Mouse (Mus musculus): ENCODE results near the gene Rptor. TPM values are rescaled to one million over a fixed set of nuclear protein-coding genes. Genes with fewer than 3 reads are reported as not detected.
"Not testable (repeated sequence)": the region's sequence is repeated elsewhere in the genome, so short reads cannot be mapped to it uniquely, and the experiment has no call there.

Rptor gene
- polyA plus RNA-seq, 1 experiment from 2014 or later = 15.7 TPM

DNA sequence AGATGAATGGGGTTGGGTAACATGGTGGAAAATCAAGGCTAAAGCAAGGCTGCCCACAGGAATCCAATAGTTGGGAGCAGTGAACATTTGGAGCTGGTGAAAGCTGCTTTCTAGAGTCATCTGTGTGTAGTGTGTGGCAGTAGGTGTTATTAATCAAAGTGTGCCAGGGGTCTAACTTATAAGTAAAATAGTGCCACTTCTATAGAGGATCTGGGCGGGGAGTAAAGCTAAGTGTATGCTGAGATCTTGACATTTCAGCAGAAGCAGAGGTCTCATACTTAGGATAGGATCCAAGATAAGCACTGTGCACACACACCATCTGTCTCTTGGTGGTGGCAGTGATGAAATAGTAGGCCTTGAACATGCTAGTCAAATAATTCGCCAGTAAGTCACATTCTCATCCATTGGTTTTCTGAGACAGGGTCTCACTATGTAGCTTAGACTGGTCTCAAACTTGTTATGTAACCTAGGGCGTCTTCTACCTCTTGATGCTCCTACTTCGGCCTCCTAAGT is 33.7 kb downstream of the Rptor start:
- peaks cover 8% of the 10 kb centered on the region for H3K36me3 ChIP-seq (replicated peaks)
- H3K4me3 ChIP-seq = no peak overlapping the region
- no peaks in the 10 kb centered on the region for H3K9me3 ChIP-seq
- H3K4me1 ChIP-seq = peaks cover 17% of the 10 kb centered on the region
- H3K27me3 ChIP-seq (replicated peaks; ENCODE audit: low read depth, poor library complexity, severe bottlenecking) = no peaks in the 10 kb centered on the region
- no peak overlapping the region for H3K27ac ChIP-seq (replicated peaks)
- no peak for DNase-seq (ENCODE audit: low spot score)
- 89% methylated on average over 4 of the region's 4 CpGs for WGBS

DNA sequence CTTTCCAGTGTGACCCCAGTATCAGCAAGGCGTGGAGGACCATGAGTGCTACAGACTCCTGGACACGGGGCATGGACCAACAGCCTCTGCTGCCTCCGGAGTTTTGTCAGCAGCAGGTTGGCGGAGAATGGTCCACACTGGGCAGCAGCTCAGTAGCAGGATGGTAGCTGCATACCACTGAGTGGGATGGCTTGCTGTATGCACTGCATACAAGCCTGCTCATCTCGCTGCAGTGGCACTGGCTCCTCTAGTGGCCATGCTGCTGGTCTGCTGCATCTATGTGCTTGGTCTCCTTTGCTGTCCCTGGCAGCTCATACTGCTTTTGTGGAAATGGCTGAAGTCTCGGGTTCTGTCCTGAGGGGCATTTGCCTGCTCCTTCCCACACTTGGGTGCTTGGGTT is 34.8 kb downstream of the Rptor start:
- WGBS = 80% methylated on average over 6 of the region's 6 CpGs
- Histone ChIP-seq H3K9me3 (no peaks in the 10 kb centered on the region), H3K36me3 (replicated peaks) (peaks cover 8% of the 10 kb centered on the region), H3K27me3 (replicated peaks; ENCODE audit: low read depth, poor library complexity, severe bottlenecking) (no peaks in the 10 kb centered on the region), H3K4me1 (peaks cover 16% of the 10 kb centered on the region; the same call in 1 of the 2 replicates), H3K4me3 (no peak overlapping the region), H3K27ac (replicated peaks) (no peak overlapping the region)
- DNase-seq (ENCODE audit: low spot score) = no peak

DNA sequence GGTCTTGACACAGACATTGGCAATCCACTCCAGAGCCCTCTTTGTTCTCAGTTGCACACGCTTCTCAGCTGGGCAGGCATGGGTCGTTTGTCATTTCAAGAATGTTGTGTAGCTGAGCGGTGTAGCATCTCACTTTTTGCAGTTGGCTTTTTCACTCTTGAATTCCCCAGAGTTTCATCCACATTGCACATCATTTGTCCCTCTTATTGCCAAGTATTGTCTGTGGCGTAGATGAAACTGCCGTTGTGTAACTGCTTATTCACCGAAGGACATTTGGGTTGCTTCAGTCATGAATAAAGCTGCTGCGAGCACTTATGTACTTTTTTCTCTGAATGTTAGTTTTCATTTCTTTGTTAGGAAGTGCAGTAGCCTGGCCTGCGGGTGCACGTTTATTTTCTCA is 37.8 kb downstream of the Rptor start:
- Histone ChIP-seq H3K36me3 (replicated peaks) (peaks cover 8% of the 10 kb centered on the region), H3K4me1 (peaks cover 38% of the 10 kb centered on the region), H3K4me3 (no peak overlapping the region), H3K27ac (replicated peaks) (no peak overlapping the region), H3K9me3 (no peaks in the 10 kb centered on the region), H3K27me3 (replicated peaks; ENCODE audit: low read depth, poor library complexity, severe bottlenecking) (no peaks in the 10 kb centered on the region)
- DNase-seq (ENCODE audit: low spot score) = no peak
- WGBS = 84% methylated on average over 9 of the region's 9 CpGs

DNA sequence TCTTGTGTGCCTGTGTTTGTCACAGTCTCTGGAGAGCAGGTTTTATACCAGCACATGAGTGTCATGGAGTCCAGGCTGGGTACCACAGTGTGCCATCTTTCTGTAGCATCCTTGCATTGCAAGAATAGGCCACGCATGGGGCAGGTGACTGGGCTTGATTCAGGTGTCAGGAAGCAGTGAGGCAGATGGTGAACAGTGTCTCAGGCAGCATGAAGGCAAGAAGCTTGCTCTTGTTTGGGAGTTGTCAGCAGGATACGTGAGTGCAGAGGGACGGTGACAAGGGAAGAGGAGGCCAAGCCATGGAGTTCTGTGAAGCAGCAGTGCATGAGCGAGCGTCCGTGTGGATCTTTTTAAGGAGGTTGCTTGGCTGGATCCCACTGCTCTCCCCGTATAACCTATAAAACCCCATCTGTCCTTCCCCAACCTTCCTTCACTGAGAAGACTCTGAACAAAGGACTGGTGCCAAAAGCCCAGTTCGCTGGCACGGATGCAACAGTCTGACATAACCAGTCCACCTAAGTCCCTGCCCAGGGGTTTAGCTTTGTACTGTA is 39.2 kb downstream of the Rptor start:
- 91% methylated on average over 9 of the region's 9 CpGs for WGBS
- no peaks in the 10 kb centered on the region for H3K9me3 ChIP-seq
- H3K27ac ChIP-seq (replicated peaks) = no peak overlapping the region
- peaks cover 8% of the 10 kb centered on the region for H3K36me3 ChIP-seq (replicated peaks)
- no peaks in the 10 kb centered on the region for H3K27me3 ChIP-seq (replicated peaks; ENCODE audit: low read depth, poor library complexity, severe bottlenecking)
- peaks cover 39% of the 10 kb centered on the region for H3K4me1 ChIP-seq
- H3K4me3 ChIP-seq = no peak overlapping the region
- DNase-seq (ENCODE audit: low spot score) = no peak

DNA sequence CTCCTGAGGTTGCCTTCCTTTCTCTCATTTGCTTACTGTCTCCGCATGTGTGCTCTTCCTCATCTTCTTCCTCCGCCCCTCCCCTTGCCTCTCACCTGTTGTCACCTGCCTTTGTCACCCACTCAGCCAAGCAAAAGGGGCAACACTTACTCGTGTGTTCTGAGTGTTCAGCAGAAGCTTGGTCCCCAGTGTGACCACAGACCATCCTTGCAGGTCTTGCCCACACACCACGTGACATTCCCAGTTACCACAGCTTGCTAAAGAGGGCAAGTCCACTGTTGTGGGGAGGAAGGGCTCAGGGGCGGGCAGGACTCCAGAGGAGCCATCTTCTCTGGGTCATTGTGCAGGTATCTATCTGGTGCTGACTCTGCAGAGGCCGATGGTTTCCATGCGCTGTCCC is 40.6 kb downstream of the Rptor start:
- Histone ChIP-seq H3K36me3 (replicated peaks) (no peaks in the 10 kb centered on the region), H3K9me3 (no peaks in the 10 kb centered on the region), H3K27ac (replicated peaks) (no peak overlapping the region), H3K27me3 (replicated peaks; ENCODE audit: low read depth, poor library complexity, severe bottlenecking) (no peaks in the 10 kb centered on the region), H3K4me1 (peaks cover 38% of the 10 kb centered on the region), H3K4me3 (no peak overlapping the region)
- 90% methylated on average over 7 of the region's 7 CpGs for WGBS
- no peak for DNase-seq (ENCODE audit: low spot score)

DNA sequence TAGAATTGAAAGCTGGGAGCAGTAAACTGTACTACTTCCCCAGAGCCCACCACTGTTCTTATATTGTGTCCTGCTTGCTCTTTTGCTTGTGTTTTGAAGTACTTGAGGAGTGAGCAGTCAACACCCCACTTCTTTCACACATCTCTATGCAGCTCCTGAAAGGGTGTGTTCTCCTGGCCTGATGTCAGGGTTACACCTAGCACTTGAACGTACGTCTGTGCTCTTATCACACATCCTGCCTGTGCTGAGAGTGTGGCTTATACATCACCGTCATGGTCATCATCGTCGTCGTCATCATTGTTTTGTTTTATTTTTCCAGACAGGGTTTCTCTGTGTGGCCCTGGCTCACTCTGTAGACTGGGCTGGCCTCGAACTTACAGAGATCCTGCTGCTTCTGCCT is 41.4 kb downstream of the Rptor start:
- H3K36me3 ChIP-seq (replicated peaks) = no peaks in the 10 kb centered on the region
- H3K4me1 ChIP-seq = peaks cover 43% of the 10 kb centered on the region

DNA sequence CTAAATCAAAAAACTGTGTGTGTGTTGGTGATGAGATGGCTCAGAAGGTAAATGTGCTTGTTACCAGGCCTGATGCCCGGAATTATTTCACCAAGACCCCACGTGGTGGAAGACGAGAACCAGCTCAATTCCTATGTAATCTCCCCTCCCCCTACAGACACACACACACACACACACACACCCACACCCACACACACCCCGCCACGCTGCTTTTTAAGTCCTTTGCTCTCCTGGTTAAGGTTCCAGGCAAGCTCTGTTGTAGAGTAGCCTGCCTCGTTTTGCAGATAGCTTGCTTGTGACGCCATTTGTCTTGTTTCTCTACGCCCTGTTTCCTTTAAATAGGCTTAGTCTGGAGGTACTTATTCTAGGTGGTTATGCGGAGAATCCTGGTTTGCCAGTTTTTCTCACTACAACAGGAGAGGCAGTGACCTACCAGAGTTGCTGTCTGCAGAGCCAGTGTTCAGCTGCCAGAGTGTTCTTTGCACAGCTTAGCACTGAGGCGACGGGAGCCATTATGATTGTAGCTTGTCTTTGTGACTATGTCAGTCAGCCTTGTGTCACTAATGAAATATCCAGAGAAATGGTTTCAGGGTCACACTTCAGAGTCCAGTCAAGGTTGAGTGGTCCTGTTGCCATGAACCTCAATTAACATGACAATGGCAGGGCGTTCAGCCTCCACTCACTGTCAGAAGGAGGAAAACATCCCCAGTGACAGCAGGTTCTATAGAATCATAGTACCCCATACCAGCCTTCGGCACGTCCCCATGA is 42.1 kb downstream of the Rptor start:
- Histone ChIP-seq H3K9me3 (no peaks in the 10 kb centered on the region), H3K27me3 (replicated peaks; ENCODE audit: low read depth, poor library complexity, severe bottlenecking) (no peaks in the 10 kb centered on the region), H3K4me1 (peaks cover 50% of the 10 kb centered on the region), H3K4me3 (no peak overlapping the region), H3K27ac (replicated peaks) (0 out of 2 replicates have a peak overlapping the region, but pooled peaks have one; percentile 26), H3K36me3 (replicated peaks) (no peaks in the 10 kb centered on the region)
- WGBS = 73% methylated on average over 14 of the region's 14 CpGs
- no peak for DNase-seq (ENCODE audit: low spot score)

More for the DNA sequence above, 41.4 kb downstream of the Rptor start:
- 87% methylated on average over 7 of the region's 7 CpGs for WGBS
- H3K27ac ChIP-seq (replicated peaks) = no peak overlapping the region
- H3K4me3 ChIP-seq = no peak overlapping the region
- no peaks in the 10 kb centered on the region for H3K9me3 ChIP-seq
- DNase-seq (ENCODE audit: low spot score) = no peak
- H3K27me3 ChIP-seq (replicated peaks; ENCODE audit: low read depth, poor library complexity, severe bottlenecking) = no peaks in the 10 kb centered on the region

DNA sequence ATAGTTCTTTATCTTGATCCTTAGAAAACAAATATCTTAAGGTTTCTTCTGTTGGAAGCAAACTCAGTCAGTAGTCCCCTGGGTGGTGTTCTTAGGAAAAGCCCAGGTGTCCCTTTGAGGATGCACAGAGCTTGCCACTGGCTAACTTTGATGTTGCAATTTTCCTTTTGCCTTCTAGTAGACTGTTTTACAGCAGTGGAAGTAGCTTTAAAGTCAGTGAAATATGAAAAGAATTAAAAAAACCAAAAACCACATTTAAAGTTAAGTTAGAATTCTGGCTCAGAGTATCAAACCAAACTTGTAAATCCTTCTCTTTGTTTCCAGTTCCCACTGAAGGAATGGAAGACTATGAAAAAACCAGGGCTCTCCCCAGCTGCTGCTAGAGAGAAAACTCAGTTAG is 47.8 kb downstream of the Rptor start:
- DNase-seq (ENCODE audit: low spot score) = no peak
- H3K27ac ChIP-seq (replicated peaks) = no peak overlapping the region
- no peaks in the 10 kb centered on the region for H3K36me3 ChIP-seq (replicated peaks)
- H3K4me1 ChIP-seq = peaks cover 35% of the 10 kb centered on the region
- H3K27me3 ChIP-seq (replicated peaks; ENCODE audit: low read depth, poor library complexity, severe bottlenecking) = no peaks in the 10 kb centered on the region
- H3K9me3 ChIP-seq = no peaks in the 10 kb centered on the region
- H3K4me3 ChIP-seq = no peak overlapping the region

DNA sequence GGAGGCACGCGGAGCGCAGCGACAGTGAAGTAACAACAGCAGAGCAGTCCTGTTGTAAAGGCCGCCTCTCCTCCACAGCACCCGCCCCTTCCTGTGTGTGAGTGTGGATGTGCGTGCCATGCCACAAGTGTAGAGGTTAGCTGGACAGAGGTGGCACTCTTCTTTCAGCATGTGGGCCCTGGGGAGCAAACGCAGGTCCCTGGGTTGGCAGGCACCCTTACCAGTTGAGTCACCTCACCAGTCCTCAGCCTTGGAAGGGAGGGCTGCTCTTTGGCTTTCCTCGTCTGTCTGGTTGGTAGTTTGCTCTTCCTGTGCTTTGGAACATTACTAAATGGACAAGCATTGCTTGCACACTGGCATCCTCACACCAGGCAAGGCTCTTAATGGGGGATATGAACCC is 50.6 kb downstream of the Rptor start:
- H3K36me3 ChIP-seq (replicated peaks) = peaks cover 4% of the 10 kb centered on the region
- peaks cover 25% of the 10 kb centered on the region for H3K4me1 ChIP-seq
- DNase-seq (ENCODE audit: low spot score) = no peak
- 91% methylated on average over 9 of the region's 9 CpGs for WGBS
- H3K27me3 ChIP-seq (replicated peaks; ENCODE audit: low read depth, poor library complexity, severe bottlenecking) = no peaks in the 10 kb centered on the region
- no peak overlapping the region for H3K27ac ChIP-seq (replicated peaks)
- H3K9me3 ChIP-seq = no peaks in the 10 kb centered on the region
- H3K4me3 ChIP-seq = no peak overlapping the region

DNA sequence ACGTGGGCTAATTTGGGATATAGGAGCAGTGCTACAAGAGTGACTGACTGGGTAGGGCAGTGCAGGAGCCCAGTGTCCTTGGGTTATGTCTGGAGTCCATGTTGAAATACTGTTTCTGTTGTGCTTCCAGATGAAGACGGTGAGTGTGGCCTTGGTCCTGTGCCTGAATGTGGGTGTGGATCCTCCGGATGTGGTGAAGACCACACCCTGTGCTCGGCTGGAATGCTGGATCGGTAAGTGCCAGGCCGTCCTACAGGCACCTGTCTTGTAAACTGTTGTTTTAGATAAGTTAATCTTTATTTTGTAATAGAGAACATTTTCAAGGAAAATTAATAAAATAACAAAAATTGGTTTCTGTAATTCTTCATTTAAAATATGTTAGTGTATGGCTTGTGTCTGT is 54.8 kb downstream of the Rptor start:
- H3K4me1 ChIP-seq = peaks cover 16% of the 10 kb centered on the region
- peaks cover 15% of the 10 kb centered on the region for H3K36me3 ChIP-seq (replicated peaks)
- no peak for DNase-seq (ENCODE audit: low spot score)
- H3K4me3 ChIP-seq = no peak overlapping the region
- no peak overlapping the region for H3K27ac ChIP-seq (replicated peaks)
- no peaks in the 10 kb centered on the region for H3K9me3 ChIP-seq
- WGBS = 88% methylated on average over 6 of the region's 6 CpGs
- H3K27me3 ChIP-seq (replicated peaks; ENCODE audit: low read depth, poor library complexity, severe bottlenecking) = no peaks in the 10 kb centered on the region

DNA sequence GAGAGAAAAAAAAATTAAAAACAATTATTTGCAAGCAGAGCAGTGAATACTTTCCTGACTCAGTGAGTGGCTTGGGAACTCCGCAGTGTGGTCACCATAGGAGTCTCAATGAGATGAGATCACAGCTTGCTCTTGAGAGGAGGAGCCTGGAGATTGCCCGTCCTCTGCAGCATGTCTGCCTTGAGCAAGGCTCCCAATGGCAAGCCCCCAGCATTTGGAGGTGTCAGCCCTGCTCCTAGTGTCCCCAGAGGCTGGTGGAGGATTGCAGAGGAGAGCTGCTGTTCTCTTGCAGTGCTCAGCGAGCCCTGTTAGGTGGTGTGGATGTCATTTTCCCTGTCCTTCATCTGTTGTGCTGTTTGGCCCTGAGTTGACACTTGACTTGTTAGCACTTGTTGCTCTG is 56.6 kb downstream of the Rptor start:
- Histone ChIP-seq H3K36me3 (replicated peaks) (peaks cover 15% of the 10 kb centered on the region), H3K27me3 (replicated peaks; ENCODE audit: low read depth, poor library complexity, severe bottlenecking) (no peaks in the 10 kb centered on the region), H3K4me1 (peaks cover 23% of the 10 kb centered on the region), H3K27ac (replicated peaks) (no peak overlapping the region), H3K4me3 (no peak overlapping the region), H3K9me3 (no peaks in the 10 kb centered on the region)
- no peak for DNase-seq (ENCODE audit: low spot score)
- WGBS = 88% methylated on average over 3 of the region's 3 CpGs

DNA sequence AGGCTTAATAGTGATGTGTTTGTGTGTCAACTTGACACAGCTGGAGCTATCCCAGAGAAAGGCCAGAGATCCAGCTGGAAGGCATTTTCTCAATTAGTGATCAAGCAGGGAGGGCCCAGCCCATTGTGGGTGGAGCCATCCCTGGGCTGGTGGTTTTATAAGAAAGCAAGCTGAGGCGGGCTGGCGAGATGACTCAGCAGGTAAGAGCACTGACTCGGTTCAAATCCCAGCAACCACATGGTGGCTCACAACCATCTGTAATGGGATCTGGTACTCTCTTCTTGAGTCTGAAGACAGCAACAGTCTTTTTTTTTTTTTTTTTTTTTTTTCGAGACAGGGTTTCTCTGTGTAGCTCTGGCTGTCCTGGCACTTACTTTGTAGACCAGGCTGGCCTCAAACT is 58.8 kb downstream of the Rptor start:
- DNase-seq (ENCODE audit: low spot score) = peak; percentile 79
- 29% methylated on average over 4 of the region's 4 CpGs for WGBS
- H3K27me3 ChIP-seq (replicated peaks; ENCODE audit: low read depth, poor library complexity, severe bottlenecking) = not testable (repeated sequence)

DNA sequence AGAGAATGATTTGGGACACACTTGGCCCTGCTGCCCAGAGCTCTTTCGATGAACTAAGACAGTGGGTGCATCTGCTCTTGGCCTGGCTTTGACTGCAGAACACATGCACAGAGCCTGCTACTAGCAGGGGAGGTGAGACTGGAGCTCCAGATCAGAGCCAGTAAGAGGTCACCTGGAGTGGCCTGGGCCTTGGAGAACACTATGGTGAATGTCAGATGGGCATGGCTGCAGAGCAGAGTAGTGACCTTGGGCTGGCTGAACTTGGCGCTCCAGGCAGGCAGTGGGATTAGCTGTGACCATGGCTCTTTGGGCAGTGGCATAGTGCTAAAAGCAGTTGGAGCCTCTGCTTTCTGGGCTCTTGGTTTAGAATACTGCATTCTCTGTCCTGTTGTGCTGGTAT is 61.2 kb downstream of the Rptor start:
- Histone ChIP-seq H3K4me1 (peaks cover 47% of the 10 kb centered on the region), H3K27me3 (replicated peaks; ENCODE audit: low read depth, poor library complexity, severe bottlenecking) (no peaks in the 10 kb centered on the region), H3K4me3 (no peak overlapping the region), H3K9me3 (no peaks in the 10 kb centered on the region), H3K27ac (replicated peaks) (no peak overlapping the region), H3K36me3 (replicated peaks) (peaks cover 9% of the 10 kb centered on the region; the same call in 1 of the 2 replicates)
- DNase-seq (ENCODE audit: low spot score) = no peak
- 93% methylated on average over 2 of the region's 2 CpGs for WGBS

More for the DNA sequence above, 58.8 kb downstream of the Rptor start:
- not testable (repeated sequence) for H3K9me3 ChIP-seq; H3K4me3 ChIP-seq; H3K27ac ChIP-seq (replicated peaks)
- peaks cover 15% of the 10 kb centered on the region for H3K36me3 ChIP-seq (replicated peaks)
- peaks cover 40% of the 10 kb centered on the region for H3K4me1 ChIP-seq
